Mouse (Mus musculus): ENCODE measurements around the gene Smtnl2. TPM values are rescaled to one million over a fixed set of nuclear protein-coding genes. Genes with fewer than 3 reads are reported as not detected.
A peak's percentile ranks its signal among the peaks of the same experiment; 100 is the strongest.

Smtnl2 gene
- polyA plus RNA-seq, 1 experiment from 2014 or later, result 4.7 TPM

DNA sequence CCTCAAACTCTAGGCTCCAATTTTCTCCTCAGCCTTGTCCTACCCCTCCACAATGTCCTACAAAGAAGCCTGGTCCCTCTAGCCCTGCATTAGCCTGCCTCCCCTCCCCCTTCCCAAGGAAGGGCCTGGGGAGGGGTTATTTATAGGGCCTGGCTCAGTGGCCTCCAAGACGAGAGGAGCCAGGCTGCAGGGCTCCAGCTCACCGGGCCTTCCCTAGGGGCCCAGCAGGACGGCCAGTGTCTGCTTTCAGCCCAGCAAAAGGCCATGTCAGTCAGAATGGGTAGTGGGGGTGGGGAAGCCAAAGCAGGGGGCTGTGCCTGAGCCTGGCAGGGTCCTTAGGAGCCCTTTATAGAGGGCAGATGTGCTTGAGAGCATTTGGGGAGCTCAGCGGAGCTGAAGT, 5.9 kb upstream of the Smtnl2 start:
- H3K4me1 ChIP-seq (replicated peaks; ENCODE audit: control insufficient read depth, insufficient read depth, low read length), result peaks cover 3% of the 10 kb centered on the region; the same call in 1 of the 2 replicates
- 0 out of 2 replicates have a peak overlapping the region, but pooled peaks have one; percentile 4 for H3K9ac ChIP-seq (ENCODE audit: low read depth, low read length)
- WGBS, result 8% methylated on average over 4 of the region's 4 CpGs
- H3K9me3 ChIP-seq (ENCODE audit: control insufficient read depth, low read length), result no peaks in the 10 kb centered on the region
- no peak overlapping the region for H3K4me2 ChIP-seq (replicated peaks; ENCODE audit: low read depth, low read length)
- H3K27me3 ChIP-seq (ENCODE audit: control insufficient read depth, insufficient read depth, low read length), result no peaks in the 10 kb centered on the region; the same call in 1 of the 2 replicates
- H3K27ac ChIP-seq (ENCODE audit: low read depth, low read length), result no peak overlapping the region
- ATAC-seq (ENCODE audit: low FRiP score) (no peak), DNase-seq (ENCODE audit: low spot score) (no peak)
- H3K36me3 ChIP-seq (ENCODE audit: control insufficient read depth, insufficient read depth, low read length), result no peaks in the 10 kb centered on the region
- no peak overlapping the region for H3K4me3 ChIP-seq (ENCODE audit: low read depth, low read length)

GRCm38 (mm10) chr11:72416666-72417065, 5.2 kb upstream of the Smtnl2 start:
- no peak for ATAC-seq (ENCODE audit: low FRiP score)
- 84% methylated on average over 4 of the region's 5 CpGs for WGBS

DNA sequence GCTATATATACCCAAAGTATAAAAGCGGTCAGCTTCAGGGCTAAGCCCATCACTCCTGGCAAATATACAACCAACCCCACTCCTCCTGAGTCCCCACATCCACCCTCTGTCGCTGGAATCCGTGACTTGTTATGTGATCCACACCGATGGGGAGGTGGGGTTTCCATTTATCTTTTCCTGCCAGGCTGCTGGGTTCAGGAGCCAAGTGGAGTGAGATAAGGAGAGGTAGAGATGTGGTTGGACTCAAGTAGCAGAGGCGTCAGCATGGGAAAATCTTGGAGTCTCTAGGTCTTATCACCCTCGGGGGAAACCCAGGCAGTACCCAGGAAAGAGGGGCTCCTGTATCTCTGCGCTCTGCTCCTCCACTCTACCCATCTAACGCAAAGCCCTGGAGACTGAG, 3.6 kb upstream of the Smtnl2 start:
- no peak for DNase-seq (ENCODE audit: low spot score)
- no peak for ATAC-seq (ENCODE audit: low FRiP score)
- no peak overlapping the region for H3K27ac ChIP-seq (ENCODE audit: low read depth, low read length)
- H3K4me1 ChIP-seq (replicated peaks; ENCODE audit: control insufficient read depth, insufficient read depth, low read length), result peaks cover 3% of the 10 kb centered on the region; the same call in 1 of the 2 replicates
- no peaks in the 10 kb centered on the region for H3K36me3 ChIP-seq (ENCODE audit: control insufficient read depth, insufficient read depth, low read length)
- WGBS, result 88% methylated on average over 8 of the region's 8 CpGs
- H3K4me3 ChIP-seq (ENCODE audit: low read depth, low read length), result no peak overlapping the region
- no peaks in the 10 kb centered on the region for H3K9me3 ChIP-seq (ENCODE audit: control insufficient read depth, low read length)
- H3K27me3 ChIP-seq (ENCODE audit: control insufficient read depth, insufficient read depth, low read length), result peaks cover 3% of the 10 kb centered on the region; the same call in 1 of the 2 replicates
- no peak overlapping the region for H3K4me2 ChIP-seq (replicated peaks; ENCODE audit: low read depth, low read length)
- H3K9ac ChIP-seq (ENCODE audit: low read depth, low read length), result no peak overlapping the region

More at GRCm38 (mm10) chr11:72416666-72417065, 5.2 kb upstream of the Smtnl2 start:
- H3K36me3 ChIP-seq (ENCODE audit: control insufficient read depth, insufficient read depth, low read length), result no peaks in the 10 kb centered on the region
- H3K27ac ChIP-seq (ENCODE audit: low read depth, low read length), result no peak overlapping the region
- H3K9ac ChIP-seq (ENCODE audit: low read depth, low read length), result no peak overlapping the region
- H3K4me3 ChIP-seq (ENCODE audit: low read depth, low read length), result no peak overlapping the region
- DNase-seq (ENCODE audit: low spot score), result no peak
- peaks cover 3% of the 10 kb centered on the region; the same call in 1 of the 2 replicates for H3K4me1 ChIP-seq (replicated peaks; ENCODE audit: control insufficient read depth, insufficient read depth, low read length)
- H3K4me2 ChIP-seq (replicated peaks; ENCODE audit: low read depth, low read length), result no peak overlapping the region
- no peaks in the 10 kb centered on the region for H3K9me3 ChIP-seq (ENCODE audit: control insufficient read depth, low read length)
- no peaks in the 10 kb centered on the region; the same call in 1 of the 2 replicates for H3K27me3 ChIP-seq (ENCODE audit: control insufficient read depth, insufficient read depth, low read length)

DNA sequence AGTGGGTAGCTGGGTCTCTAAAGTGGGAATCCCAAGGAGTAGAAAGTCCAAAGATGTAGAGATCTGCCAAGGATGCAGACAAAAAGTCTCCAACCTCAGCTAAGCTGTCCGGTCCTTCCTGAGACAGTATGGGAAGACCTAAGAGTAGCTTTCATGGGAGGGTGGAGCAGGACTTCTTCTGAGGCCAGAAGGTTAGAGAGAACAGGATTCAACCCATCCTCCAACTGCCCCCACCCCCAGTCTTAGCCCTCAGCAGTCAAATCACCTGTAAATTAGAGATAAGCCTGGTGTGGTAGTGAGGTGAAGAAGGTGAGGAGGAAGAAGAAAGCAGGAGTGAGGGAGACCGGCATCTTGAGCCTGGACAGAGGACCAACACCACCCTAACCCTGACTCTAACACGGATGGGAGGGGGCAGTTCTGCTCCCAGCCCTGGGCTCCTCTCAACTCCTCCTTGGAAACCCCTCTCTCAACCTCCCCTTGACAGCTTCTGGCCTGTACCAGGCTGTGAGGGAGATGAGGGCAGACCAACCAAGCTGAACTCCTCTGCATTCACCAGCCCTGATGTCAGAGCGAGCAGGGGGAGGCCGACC, 2.2 kb upstream of the Smtnl2 start:
- no peak for DNase-seq (ENCODE audit: low spot score)
- H3K36me3 ChIP-seq (ENCODE audit: control insufficient read depth, insufficient read depth, low read length), result no peaks in the 10 kb centered on the region
- peaks cover 3% of the 10 kb centered on the region for H3K27me3 ChIP-seq (ENCODE audit: control insufficient read depth, insufficient read depth, low read length)
- H3K4me1 ChIP-seq (replicated peaks; ENCODE audit: control insufficient read depth, insufficient read depth, low read length), result peaks cover 3% of the 10 kb centered on the region; the same call in 1 of the 2 replicates
- ATAC-seq (ENCODE audit: low FRiP score), result no peak
- no peaks in the 10 kb centered on the region for H3K9me3 ChIP-seq (ENCODE audit: control insufficient read depth, low read length)
- 65% methylated on average over 5 of the region's 5 CpGs for WGBS
- no peak overlapping the region for H3K9ac ChIP-seq (ENCODE audit: low read depth, low read length)
- no peak overlapping the region for H3K27ac ChIP-seq (ENCODE audit: low read depth, low read length)
- H3K4me2 ChIP-seq (replicated peaks; ENCODE audit: low read depth, low read length), result no peak overlapping the region
- H3K4me3 ChIP-seq (ENCODE audit: low read depth, low read length), result no peak overlapping the region

GRCm38 (mm10) chr11:72413016-72413415, 1.5 kb upstream of the Smtnl2 start:
- 82% methylated on average over 7 of the region's 7 CpGs for WGBS
- Histone ChIP-seq H3K4me3 (ENCODE audit: low read depth, low read length) (no peak overlapping the region), H3K4me2 (replicated peaks; ENCODE audit: low read depth, low read length) (no peak overlapping the region), H3K9ac (ENCODE audit: low read depth, low read length) (no peak overlapping the region), H3K9me3 (ENCODE audit: control insufficient read depth, low read length) (no peaks in the 10 kb centered on the region), H3K4me1 (replicated peaks; ENCODE audit: control insufficient read depth, insufficient read depth, low read length) (peaks cover 3% of the 10 kb centered on the region; the same call in 1 of the 2 replicates), H3K27ac (ENCODE audit: low read depth, low read length) (no peak overlapping the region), H3K36me3 (ENCODE audit: control insufficient read depth, insufficient read depth, low read length) (no peaks in the 10 kb centered on the region), H3K27me3 (ENCODE audit: control insufficient read depth, insufficient read depth, low read length) (peaks cover 3% of the 10 kb centered on the region)
- ATAC-seq (ENCODE audit: low FRiP score) (no peak), DNase-seq (ENCODE audit: low spot score) (no peak)

- Histone ChIP-seq H3K27ac (ENCODE audit: low read depth, low read length) (no peak overlapping the region), H3K9me3 (ENCODE audit: control insufficient read depth, low read length) (no peaks in the 10 kb centered on the region), H3K4me2 (replicated peaks; ENCODE audit: low read depth, low read length) (peak overlapping the region; percentile 98), H3K4me3 (ENCODE audit: low read depth, low read length) (peak overlapping the region; percentile 58), H3K36me3 (ENCODE audit: control insufficient read depth, insufficient read depth, low read length) (no peaks in the 10 kb centered on the region), H3K9ac (ENCODE audit: low read depth, low read length) (no peak overlapping the region), H3K4me1 (replicated peaks; ENCODE audit: control insufficient read depth, insufficient read depth, low read length) (no peaks in the 10 kb centered on the region; the same call in 1 of the 2 replicates), H3K27me3 (ENCODE audit: control insufficient read depth, insufficient read depth, low read length) (peaks cover 3% of the 10 kb centered on the region)
- ATAC-seq (ENCODE audit: low FRiP score) (peak; percentile 39; the same call in 1 of the 2 replicates), DNase-seq (ENCODE audit: low spot score) (no peak)
- 27% methylated on average over 9 of the region's 9 CpGs for WGBS
These were observed 432 bp upstream of the Smtnl2 start for GRCm38 (mm10) chr11:72411945-72412344.

- no peaks in the 10 kb centered on the region; the same call in 1 of the 2 replicates for H3K4me1 ChIP-seq (replicated peaks; ENCODE audit: control insufficient read depth, insufficient read depth, low read length)
- H3K4me3 ChIP-seq (ENCODE audit: low read depth, low read length), result peak overlapping the region; percentile 58
- H3K9ac ChIP-seq (ENCODE audit: low read depth, low read length), result no peak overlapping the region
- DNase-seq (ENCODE audit: low spot score) (peak; percentile 42), ATAC-seq (ENCODE audit: low FRiP score) (0 out of 2 replicates have a peak, but pooled peaks have one; percentile 29)
- 1% methylated on average over 25 of the region's 25 CpGs for WGBS
- no peaks in the 10 kb centered on the region for H3K9me3 ChIP-seq (ENCODE audit: control insufficient read depth, low read length)
- peak overlapping the region; percentile 98 for H3K4me2 ChIP-seq (replicated peaks; ENCODE audit: low read depth, low read length)
- peaks cover 3% of the 10 kb centered on the region for H3K27me3 ChIP-seq (ENCODE audit: control insufficient read depth, insufficient read depth, low read length)
- no peak overlapping the region for H3K27ac ChIP-seq (ENCODE audit: low read depth, low read length)
- H3K36me3 ChIP-seq (ENCODE audit: control insufficient read depth, insufficient read depth, low read length), result no peaks in the 10 kb centered on the region
These were observed 906 bp downstream of the Smtnl2 start for GRCm38 (mm10) chr11:72410521-72411092.

DNA sequence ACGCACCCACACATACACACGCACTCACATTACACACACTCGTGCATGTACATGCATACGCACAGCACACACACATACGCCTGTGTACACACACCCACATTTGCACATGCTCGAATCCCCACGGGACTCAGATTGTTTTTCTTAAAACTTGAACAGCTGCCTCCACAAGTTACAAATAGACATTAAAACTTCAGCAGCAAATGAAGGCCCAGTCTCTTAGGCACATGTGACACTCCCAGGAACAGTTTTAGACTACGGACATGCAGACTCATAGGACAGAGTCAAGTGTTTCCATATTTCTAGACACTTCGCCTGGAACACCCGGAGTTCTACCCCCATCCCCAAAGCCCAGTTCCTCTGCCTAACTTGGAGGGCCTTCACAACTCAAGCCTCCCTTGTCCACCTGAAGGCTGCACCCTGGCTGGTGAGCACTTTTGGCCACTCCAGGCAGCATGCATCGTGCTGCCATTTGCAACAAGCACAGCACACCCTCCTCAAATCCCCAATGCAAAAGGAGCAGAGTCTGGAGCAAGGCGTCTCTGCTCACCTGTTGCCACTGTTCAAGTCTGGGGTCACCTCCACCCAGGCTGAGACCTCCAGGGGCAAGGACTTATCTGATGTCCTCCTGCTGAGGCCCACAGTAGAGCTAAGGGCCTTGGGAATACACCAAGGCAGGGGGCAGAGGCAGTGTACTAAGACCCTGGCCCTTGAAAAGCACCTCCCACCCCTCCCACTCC, 1.7 kb downstream of the Smtnl2 start:
- no peak for DNase-seq (ENCODE audit: low spot score)
- peaks cover 3% of the 10 kb centered on the region for H3K27me3 ChIP-seq (ENCODE audit: control insufficient read depth, insufficient read depth, low read length)
- 76% methylated on average over 12 of the region's 12 CpGs for WGBS
- no peak overlapping the region for H3K4me3 ChIP-seq (ENCODE audit: low read depth, low read length)
- H3K9me3 ChIP-seq (ENCODE audit: control insufficient read depth, low read length), result no peaks in the 10 kb centered on the region
- H3K9ac ChIP-seq (ENCODE audit: low read depth, low read length), result no peak overlapping the region
- no peaks in the 10 kb centered on the region for H3K36me3 ChIP-seq (ENCODE audit: control insufficient read depth, insufficient read depth, low read length)
- no peak overlapping the region for H3K27ac ChIP-seq (ENCODE audit: low read depth, low read length)
- H3K4me1 ChIP-seq (replicated peaks; ENCODE audit: control insufficient read depth, insufficient read depth, low read length), result no peaks in the 10 kb centered on the region; the same call in 1 of the 2 replicates
- H3K4me2 ChIP-seq (replicated peaks; ENCODE audit: low read depth, low read length), result no peak overlapping the region
- no peak for ATAC-seq (ENCODE audit: low FRiP score)
